Comparison of ENCODE assay signal across 8 mouse cellular contexts in genomic region chr13:94116705-94117410, GRCm38 (mm10). TPM values are rescaled to one million over a fixed set of nuclear protein-coding genes. Genes with fewer than 3 reads are reported as not detected.
DNase-seq lines count a peak whose midpoint lies in the region; ATAC-seq and TF ChIP-seq lines count a peak whose summit lies in the region.

No protein-coding gene starts in this region.

- TF ChIP-seq POLR2A in thymus, adult 2 months (IDR thresholded peaks at IDR 0.05; ENCODE audit: control insufficient read depth, extremely low read depth, insufficient read depth, low read length, poor library complexity), result no peak

- H3K4me1 ChIP-seq in thymus, adult 2 months (replicated peaks; ENCODE audit: control insufficient read depth, insufficient read depth, low read length), result 0 out of 2 replicates have a peak, but pooled peaks cover 2% of the 10 kb centered on the region

- WGBS in thymus, adult 2 months, result 12% methylated on average over 13 of the region's 13 CpGs

- H3K4me3 ChIP-seq in thymus, adult 2 months (ENCODE audit: control insufficient read depth, insufficient read depth, low read length), result no peak overlapping the region

- DNase-seq in adrenal gland, adult (ENCODE audit: inconsistent age in 2 of 2, low spot score in 1 of 2), result peak; percentile 64 to 81
- no peak for DNase-seq in adrenal gland, postnatal 4 days (ENCODE audit: low spot score in 2 of 2)
- DNase-seq in left cerebral cortex, adult 18-20 months (ENCODE audit: low spot score in 2 of 2), result peak; percentile 40 to 66
- DNase-seq in left cerebral cortex, postnatal 10 days (ENCODE audit: extremely low spot score in 1 of 2, low spot score in 2 of 2), result no peak
- peak; percentile 51 for DNase-seq in frontal cortex, postnatal 36 days (ENCODE audit: low spot score in 2 of 2)
- no peak for DNase-seq in spleen, postnatal 10 days (ENCODE audit: low spot score in 2 of 2)
- no peak for DNase-seq in thymus, adult 2 months

- ATAC-seq in megakaryocyte, adult 5-6 weeks (ENCODE audit: poor library complexity, severe bottlenecking), result peak; percentile 63

- no peaks in the 10 kb centered on the region for H3K36me3 ChIP-seq in thymus, adult 2 months (ENCODE audit: control insufficient read depth, insufficient read depth, low read length)

- no peaks in the 10 kb centered on the region for H3K27me3 ChIP-seq in thymus, adult 2 months (ENCODE audit: control insufficient read depth, insufficient read depth, low read length)

- intact Hi-C loops in left cerebral cortex, postnatal 10 days (cut with DNase I), result no loop called here

- no peak for TF ChIP-seq CTCF in thymus, adult 2 months (IDR thresholded peaks at IDR 0.05; ENCODE audit: borderline replicate concordance, control insufficient read depth, extremely low read depth, insufficient read depth, low read length, poor library complexity)

- H3K27ac ChIP-seq in thymus, adult 2 months (ENCODE audit: control insufficient read depth, insufficient read depth, low read length), result no peak overlapping the region

RNA-seq across cellular contexts. Expression of gene Lhfpl2, which starts 59.3 kb away (rescaled TPM):
- 10 to 100 TPM; 59.1 to 60.8 TPM for total RNA-seq in adrenal gland, postnatal 4 days (2021)
- total RNA-seq in left cerebral cortex, adult 18-20 months (2021), result 10 to 100 TPM; 14.3 to 15.8 TPM
- total RNA-seq in left cerebral cortex, postnatal 10 days (2021), result 10 to 100 TPM; 21.2 to 30.3 TPM
- 2.4 and 2.7 TPM in 2 replicates for total RNA-seq in megakaryocyte, adult 5-6 weeks (2015)
- total RNA-seq in megakaryocyte, adult 5-6 weeks (2017), result 2.9 and 3.9 TPM in 2 replicates
- polyA plus RNA-seq in thymus, adult 2 months (2012; rRNA removed), result 6.6 and 8.2 TPM in 2 replicates

Comparison
In these comparisons a context has a peak if more than half of its experiments do, and no peak if none do; other contexts are left out.
1. DNase-seq: peak in adrenal gland, adult (2 of 2), left cerebral cortex, adult 18-20 months (2 of 2) and frontal cortex, postnatal 36 days (2 of 2); none in adrenal gland, postnatal 4 days (0 of 2), left cerebral cortex, postnatal 10 days (0 of 2), spleen, postnatal 10 days (0 of 2) and thymus, adult 2 months (single experiment).